ENCODE assay signal across 10 mouse cellular contexts in the genomic region with DNA sequence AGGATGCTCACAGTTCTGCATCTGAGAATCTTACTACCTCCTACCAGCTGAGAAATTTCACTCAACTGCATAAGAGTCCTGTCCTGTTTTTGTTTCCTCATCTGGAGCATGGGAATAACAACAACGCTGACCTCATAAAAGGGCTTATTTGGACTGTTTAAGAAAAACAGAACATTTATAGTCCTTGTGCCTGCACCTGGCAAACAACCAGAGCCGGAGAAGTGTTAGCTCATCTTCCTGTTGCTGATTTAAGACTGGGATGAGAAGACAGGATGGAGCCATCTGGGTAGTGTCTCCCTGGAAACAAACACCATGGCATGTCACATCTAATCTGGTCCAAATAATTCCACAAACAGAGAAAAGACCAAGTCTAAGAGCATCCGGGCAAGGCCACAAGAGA. TPM values are rescaled to one million over a fixed set of nuclear protein-coding genes. Genes with fewer than 3 reads are reported as not detected.
A peak's percentile ranks its signal among the peaks of the same experiment; 100 is the strongest.
DNase-seq lines count a peak whose midpoint lies in the region; ATAC-seq and TF ChIP-seq lines count a peak whose summit lies in the region.
"Had no signal": no experiment of that assay in that cellular context is flagged by ENCODE, and none has a peak within 500 bp of the region (broad histone marks: within the 10 kb centered on the region; RNA-seq: fewer than 3 reads in every experiment).

No protein-coding gene starts in this region.

- no peaks in the 10 kb centered on the region for H3K36me3 ChIP-seq in spleen, adult 2 months (ENCODE audit: control insufficient read depth, insufficient read depth, low read length)

- no peak for TF ChIP-seq POLR2A in spleen, adult 2 months (IDR thresholded peaks at IDR 0.05; ENCODE audit: low read depth, low read length)

- ATAC-seq in inflammation-experienced regulatory T-cells, adult 6 months: no peak

- H3K4me1 ChIP-seq in spleen, adult 2 months (ENCODE audit: control insufficient read depth, insufficient read depth, insufficient read length): peaks cover 10% of the 10 kb centered on the region; the same call in 1 of the 2 replicates

- WGBS in spleen, adult 2 months: 86% methylated on average over 3 of the region's 3 CpGs

- no peak for TF ChIP-seq CTCF in gastrocnemius, adult 2 months (IDR thresholded peaks at IDR 0.05)
- TF ChIP-seq CTCF in spleen, adult 2 months (IDR thresholded peaks at IDR 0.05; ENCODE audit: extremely low read depth, insufficient read depth, insufficient read length, insufficient replicate concordance): no peak

- DNase-seq in gastrocnemius, adult 2 months: peak; percentile 41
- DNase-seq in gastrocnemius, postnatal 25 days: no peak
- no peak for DNase-seq in spleen, adult 2 months (ENCODE audit: low read depth in 1 of 2, low spot score in 2 of 2)
- no peak for DNase-seq in spleen, postnatal 10 days (ENCODE audit: low spot score in 2 of 2)
- peak; percentile 35 to 74 for DNase-seq in left cerebral cortex, postnatal 10 days (ENCODE audit: extremely low spot score in 1 of 2, low spot score in 2 of 2)
- no peak for DNase-seq in B cell, adult 2 months
- DNase-seq in layer of hippocampus, postnatal 10 days (ENCODE audit: low spot score in 2 of 2): no peak
- DNase-seq: cerebellum, adult 11-12 months had no signal

- H3K4me3 ChIP-seq in gastrocnemius, adult 2 months: no peak overlapping the region
- no peak overlapping the region for H3K4me3 ChIP-seq in spleen, adult 2 months (ENCODE audit: extremely low read depth, insufficient read depth, insufficient read length)

- intact Hi-C loops in gastrocnemius, adult 2 months (cut with DNase I): no loop called here
- intact Hi-C loops in left cerebral cortex, postnatal 10 days (cut with DNase I): no loop called here

- H3K27ac ChIP-seq in gastrocnemius, adult 2 months: no peak overlapping the region
- peak overlapping the region; percentile 8; the same call in 1 of the 2 replicates for H3K27ac ChIP-seq in spleen, adult 2 months (ENCODE audit: insufficient read depth, low read length)
- H3K27ac ChIP-seq: macrophage had no signal

- no peaks in the 10 kb centered on the region for H3K27me3 ChIP-seq in spleen, adult 2 months (ENCODE audit: control insufficient read depth, insufficient read depth, low read length)

RNA-seq across cellular contexts. Expression of gene Traf6, which starts 55.3 kb away (rescaled TPM):
- 10 to 100 TPM in 1 of 2 experiments, 1 to 10 TPM in 1; 9.1 to 11.0 TPM for total RNA-seq in gastrocnemius, adult 2 months (2021)
- total RNA-seq in gastrocnemius, postnatal 25 days (2021): 1 to 10 TPM; 7.8 to 8.6 TPM
- 8.6 and 9.9 TPM in 2 replicates for polyA plus RNA-seq in spleen, adult 2 months (2012; rRNA removed)
- total RNA-seq in left cerebral cortex, postnatal 10 days (2021): 10 to 100 TPM in 1 of 2 experiments, 1 to 10 TPM in 1; 8.9 to 10.3 TPM
- polyA plus RNA-seq in inflammation-experienced regulatory T-cells, adult 6 months (2017; shearing (Covaris generic)): 10 to 100 TPM; 10.8 to 15.1 (median 14.4) TPM
- 10 to 100 TPM; 13.2 to 13.6 TPM for total RNA-seq in layer of hippocampus, postnatal 10 days (2021)

Comparison
In these comparisons a context has a peak if more than half of its experiments do, and no peak if none do; other contexts are left out.
1. DNase-seq: peak in gastrocnemius, adult 2 months (single experiment) and left cerebral cortex, postnatal 10 days (2 of 2); none in gastrocnemius, postnatal 25 days (single experiment), spleen, adult 2 months (0 of 2), spleen, postnatal 10 days (0 of 2), B cell, adult 2 months (0 of 2) and layer of hippocampus, postnatal 10 days (0 of 2).